Mouse (Mus musculus): ENCODE data around the gene Heatr5a.

Heatr5a gene

DNA sequence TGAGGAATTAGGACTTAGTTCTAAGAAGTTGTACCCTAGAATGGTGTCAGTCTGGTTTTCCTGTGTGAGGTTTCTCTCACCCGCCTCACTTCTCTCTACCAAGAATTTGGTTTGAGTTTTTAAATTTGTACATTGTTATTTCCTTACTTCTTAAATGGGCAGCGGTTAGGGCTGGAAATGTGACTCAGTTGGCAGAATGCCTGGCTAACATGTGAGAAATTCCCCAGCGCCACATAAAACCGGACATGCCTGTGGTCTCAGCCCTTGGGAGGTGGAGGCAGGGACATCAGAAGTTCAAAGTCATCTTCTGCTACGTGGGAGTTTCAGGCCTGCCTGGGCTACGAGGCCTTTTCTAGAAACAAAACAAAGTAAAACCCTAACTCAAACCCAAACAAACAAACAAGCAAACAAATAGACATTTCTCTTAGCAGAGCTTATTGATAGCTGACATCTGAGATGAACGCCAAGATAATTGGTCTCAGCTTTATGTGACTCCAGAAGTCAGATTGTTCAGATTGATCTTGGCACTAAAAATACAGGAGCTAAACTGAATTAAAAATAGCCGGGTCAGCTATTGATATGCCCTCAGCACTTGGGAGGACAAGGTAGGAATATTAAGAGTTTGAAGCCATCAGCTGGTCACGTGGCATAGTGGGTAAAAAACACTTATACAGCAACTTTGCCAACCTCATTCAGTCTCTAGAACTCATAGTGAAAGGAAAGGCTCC lies 123.0 kb downstream of the Heatr5a start:
- no peak for DNase-seq (ENCODE audit: low spot score in 2 of 2)

DNA sequence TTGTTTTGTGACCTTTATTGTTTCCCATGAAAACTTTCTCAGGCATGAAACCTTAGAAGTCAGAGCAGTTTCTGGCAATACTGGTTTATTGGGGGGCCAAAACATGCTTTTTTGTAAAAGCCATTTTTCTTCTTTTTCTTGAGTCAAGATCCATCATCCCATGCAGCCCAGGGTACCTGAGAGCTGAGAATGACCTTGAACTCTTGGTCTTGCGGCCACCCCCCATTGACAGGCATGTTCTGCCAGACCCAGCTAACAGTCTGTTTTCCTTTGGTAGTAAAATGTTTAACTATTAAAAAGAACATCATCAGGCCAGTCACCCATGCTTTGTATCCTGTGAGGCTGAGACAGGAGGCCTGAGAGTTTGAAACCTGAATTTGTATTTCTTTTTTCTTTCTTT lies 125.9 kb downstream of the Heatr5a start:
- DNase-seq (ENCODE audit: low spot score in 2 of 2): no peak

DNA sequence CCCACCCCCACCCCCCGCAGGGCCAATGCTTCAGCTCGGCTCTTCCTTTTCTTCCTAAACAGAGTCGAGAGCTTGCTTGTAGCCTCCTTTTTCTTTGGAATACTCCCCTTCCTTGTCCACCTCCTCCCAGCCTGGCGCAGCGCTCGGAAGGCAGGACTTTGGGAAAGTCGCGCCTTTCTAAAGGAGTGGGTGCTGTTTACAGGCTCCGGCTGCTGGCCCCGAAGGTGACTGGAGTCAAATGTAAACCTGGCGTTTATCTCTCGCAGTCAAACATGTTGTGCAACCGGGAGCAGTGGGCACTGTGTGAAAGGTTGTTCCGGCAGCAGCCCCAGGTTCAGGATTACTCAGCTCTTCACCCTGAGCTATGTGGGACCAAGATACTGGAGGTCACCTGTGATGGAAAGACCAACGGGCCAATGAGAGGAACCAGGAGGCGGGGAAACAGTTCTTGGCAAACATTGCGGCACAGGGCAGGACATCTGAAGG lies 126.3 kb downstream of the Heatr5a start:
- DNase-seq (ENCODE audit: low spot score in 2 of 2): peak; percentile 92 to 95

DNA sequence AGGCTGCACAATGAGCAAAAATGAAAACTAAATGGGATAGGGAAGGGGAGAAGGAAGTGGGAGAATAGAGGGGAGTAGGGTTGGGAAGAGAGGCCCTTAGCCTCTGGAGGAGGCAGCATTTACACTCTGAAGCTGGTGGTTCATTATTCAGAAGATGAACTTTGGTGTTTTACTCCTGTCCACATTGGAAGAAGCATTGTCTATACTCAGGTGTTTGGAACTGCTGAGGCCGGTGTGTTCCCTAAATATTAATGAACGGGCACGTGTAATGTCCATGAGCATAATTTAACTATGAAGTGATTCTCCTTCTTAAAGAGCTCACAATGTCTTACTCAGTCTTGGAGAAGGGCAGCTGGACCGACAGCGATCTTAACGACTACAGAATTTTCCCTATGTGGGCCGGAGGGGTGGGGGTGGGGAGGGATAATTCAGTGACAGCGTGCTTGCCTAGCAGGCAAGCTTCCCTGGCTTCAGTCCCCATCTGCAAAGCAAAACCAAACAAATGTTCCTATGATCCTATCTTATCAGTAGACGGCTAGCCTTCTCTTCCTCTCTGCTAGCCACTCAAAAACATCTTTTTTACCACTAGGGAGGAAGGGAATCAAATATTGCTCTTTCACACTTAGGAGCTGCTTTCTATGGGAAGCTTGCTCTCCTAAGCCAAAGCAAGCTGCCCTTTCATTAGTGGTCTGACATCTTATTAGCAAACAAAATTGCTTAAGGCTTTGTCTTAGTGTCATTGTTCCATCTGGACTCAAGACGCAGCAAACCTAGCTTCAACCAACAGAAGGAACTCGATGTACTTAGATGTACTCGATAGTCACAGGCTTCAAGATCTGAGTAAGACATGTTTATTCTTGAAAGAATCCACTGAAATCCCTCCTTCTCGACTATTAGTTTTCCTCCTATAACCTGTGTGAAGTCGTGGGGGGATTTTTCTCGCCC lies 127.3 kb downstream of the Heatr5a start:
- DNase-seq (ENCODE audit: low spot score in 2 of 2): no peak

DNA sequence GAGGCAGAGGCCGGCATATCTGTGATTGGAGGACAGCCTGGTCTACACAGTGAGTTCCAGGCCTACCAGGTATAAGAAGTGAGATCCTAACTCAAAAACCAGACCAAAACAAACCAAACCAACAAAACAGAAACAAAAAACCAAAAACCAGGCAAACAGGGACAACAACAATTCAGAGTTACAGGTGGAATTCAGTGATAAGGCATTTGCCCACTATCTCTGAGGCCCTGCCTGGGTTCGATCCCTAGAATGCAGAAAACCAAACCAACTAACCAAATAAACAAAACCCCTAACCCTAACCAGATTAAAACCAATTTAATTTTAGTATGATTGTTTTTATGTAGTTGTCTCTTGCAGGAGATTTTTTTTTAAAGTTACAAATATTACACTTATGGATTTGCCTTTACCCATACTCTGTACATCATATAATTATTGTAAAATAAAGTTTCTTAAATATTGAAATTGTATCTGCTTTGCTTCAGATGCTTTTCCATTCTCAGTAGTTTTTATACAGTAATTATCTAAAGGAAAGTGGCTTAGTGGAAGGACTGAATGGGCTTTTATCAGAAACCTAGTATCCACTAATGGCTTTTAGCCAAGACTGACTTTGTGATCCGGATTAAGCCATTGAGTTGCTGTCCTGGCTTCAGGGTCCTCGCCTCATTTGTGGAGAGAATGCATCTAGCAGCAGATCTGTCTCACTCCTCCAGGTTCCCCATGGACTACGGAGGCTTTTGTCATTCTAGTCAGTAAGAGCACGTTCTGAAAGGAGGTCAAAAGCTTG lies 128.8 kb downstream of the Heatr5a start:
- DNase-seq (ENCODE audit: low spot score in 2 of 2): no peak

DNA sequence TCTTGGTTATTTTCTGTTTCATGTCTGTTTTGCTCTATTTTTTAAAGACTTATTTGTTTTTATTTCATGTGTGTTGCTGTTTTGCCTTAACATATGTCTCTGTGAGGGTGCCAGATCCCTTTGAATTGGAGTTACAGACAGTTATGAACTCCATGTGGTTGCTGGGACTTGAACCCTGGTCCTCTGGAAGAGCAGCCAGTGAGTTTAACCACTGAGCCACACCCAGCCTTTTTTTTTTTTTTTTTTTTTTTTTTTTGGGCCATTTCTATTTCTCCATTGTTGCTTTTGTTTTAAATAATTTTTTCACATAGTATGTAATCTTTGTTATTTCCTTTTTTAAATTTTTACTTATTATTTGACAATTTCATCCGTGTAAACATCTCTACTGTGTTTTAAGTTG lies 131.3 kb downstream of the Heatr5a start:
- DNase-seq (ENCODE audit: low spot score in 2 of 2): no peak

DNA sequence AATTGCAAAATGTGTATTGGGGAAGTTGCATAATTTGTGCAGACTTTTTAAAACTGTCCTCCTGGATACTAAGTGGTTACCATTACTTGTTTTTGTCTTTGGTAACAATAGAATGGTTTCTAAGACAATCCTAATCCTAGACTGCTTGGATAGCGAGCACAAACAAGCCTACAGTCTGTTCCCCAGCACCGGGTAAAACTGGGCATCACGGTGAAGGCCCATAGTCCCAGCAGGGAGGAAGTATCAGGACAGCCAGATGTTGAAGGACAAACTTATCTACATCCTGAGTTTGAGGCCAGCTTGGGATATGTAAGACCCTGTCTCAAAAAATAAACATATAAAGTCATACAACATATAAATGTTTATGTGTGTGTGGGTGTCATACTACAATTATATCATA lies 135.9 kb downstream of the Heatr5a start:
- no peak for DNase-seq (ENCODE audit: low spot score in 2 of 2)

DNA sequence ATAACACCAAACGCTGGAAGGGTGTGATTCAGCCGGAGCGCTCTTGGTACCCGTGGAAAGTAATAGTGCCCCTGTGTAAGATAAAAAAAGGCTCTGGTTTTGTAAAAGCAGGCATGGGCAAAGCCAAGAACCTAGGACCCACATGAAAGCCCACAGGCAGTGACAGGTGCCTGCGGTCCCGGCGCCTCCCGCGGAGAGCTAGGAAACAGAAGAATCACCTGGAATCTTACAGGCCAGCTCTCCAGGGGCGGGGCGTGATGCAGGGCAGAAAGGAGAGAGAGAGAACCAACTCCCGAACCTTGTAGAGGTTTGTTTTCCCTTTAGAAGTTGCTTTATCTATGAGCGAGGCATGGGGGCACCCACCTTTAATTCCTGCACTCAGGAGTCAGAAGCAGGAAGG lies 139.2 kb downstream of the Heatr5a start:
- DNase-seq (ENCODE audit: low spot score in 2 of 2): no peak

DNA sequence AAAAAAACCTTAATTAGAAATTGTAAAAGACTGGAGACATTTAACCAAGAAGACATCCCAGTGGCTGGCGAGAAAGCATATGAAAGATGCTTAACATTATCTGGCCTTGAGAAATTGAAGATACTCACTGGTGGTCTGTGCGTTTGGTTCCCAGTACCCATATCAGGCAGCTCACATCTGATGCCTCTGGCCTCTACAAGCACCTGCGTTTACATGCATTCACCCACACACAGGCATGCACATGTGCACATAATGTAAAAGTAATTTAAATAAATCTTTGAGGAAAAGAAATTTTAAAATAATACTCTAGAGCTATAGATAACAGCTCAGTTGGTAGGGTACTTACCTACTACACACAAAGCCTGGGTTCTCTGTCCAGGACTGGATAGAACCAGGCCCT lies 139.8 kb downstream of the Heatr5a start:
- DNase-seq (ENCODE audit: low spot score in 2 of 2): no peak

DNA sequence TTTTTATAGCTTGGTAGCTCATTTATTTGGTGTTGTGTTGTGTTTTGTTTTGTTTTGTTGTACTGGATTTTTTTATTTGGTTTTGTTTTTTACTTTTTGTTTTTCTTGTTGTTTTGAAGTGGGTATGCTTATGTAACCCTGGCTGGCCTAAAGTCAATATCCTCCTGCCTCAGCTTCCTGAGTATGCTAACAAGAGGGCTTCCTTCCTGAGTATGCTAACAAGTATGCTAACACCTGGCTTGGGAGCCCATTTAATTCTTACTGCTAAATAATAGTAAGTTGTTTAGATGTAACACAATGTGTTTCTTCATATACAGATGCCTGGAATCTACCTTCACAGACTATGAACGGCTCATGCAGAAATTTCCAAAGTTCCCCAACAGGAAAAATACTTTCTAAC lies 140.4 kb downstream of the Heatr5a start:
- DNase-seq (ENCODE audit: low spot score in 2 of 2): no peak

DNA sequence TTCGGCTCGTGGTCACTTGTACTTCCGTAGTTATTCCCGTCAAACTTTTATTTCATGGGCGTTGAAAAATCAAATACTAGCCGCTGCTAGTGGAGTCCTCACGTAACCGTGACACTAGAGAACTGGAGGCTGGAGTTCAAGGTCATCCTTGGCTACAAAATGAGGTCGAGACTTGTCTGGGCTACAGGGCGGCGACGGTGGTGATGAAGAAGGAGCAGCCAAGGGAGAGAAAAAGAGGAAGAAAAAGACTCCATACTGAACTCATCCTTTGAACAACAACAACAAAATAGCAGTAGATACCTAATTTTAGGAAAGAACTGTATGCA lies 141.1 kb downstream of the Heatr5a start:
- peak in 1 of 2 experiments; percentile 58 for DNase-seq (ENCODE audit: low spot score in 2 of 2)

DNA sequence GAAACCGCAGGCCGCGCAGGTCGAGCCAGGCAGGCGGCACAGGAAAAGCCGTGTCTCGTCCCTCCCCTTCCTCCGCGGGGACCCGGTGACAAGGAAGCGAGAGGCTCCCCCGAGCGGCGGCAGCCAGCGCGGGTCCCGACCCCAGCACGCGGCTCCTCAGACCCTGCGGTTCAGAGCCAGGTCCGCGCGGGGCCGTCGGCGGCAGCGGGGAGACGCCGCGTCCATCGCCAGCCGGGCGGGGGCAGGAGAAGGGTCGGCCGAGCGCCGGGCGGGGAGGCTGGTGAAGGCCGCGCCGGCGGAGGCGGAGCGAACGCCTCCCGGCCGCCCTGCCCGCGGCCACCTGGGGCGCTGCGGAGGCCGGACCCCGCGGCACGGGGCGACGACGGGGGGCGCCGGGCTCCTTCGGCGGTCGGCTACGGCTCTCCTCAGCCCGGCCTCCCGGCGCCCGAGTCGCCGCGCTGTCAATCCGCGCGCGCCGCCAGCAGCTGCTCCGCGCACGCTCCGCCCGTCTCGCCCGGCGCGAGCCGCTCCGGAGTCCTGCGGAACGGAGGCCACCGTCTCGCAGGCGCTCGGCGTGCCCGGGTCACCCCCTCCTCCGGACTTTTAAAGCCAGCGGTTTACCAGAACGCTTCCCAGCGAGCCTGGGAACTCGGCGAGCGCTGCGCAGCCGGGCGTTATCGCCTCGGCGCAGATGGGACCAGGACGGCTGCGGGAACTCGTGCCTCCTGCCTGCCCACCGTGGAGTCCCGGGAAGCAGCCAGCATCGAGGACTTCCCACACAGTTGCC lies 141.6 kb downstream of the Heatr5a start, which contains the start of gene Hectd1:
Gene Hectd1, minus strand, starts transcription at position 247 of the 787 bp plus-strand sequence.
- peak; percentile 77 to 83 for DNase-seq (ENCODE audit: low spot score in 2 of 2)

DNA sequence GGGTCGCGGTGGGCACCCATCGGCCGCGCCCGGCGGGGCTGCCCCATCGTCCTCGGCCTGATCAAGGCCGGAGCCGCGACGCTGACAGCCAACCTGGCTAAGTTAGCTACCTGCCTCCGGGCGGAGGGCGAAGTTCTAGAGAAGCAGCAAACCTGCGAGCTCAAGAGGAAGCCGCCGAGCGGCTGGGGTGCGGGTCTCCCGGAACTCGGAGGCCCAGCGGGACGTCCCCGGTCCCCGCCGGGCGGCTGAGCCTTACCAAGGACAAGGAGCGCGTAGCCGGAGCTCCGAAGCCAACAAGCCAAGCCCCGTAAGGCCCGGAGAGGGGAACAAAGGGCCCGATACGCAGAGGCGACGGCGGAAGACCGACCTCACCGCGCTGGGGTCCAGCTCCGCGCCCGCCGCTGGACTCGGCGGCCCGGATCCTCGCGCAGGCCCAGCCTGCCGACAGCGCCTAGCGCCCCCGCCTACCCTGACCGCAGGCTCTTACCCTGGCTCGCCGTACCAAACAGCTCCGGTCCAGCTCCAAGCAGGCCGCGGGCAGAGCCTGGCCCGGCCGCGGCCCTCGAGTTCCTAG lies 142.3 kb downstream of the Heatr5a start:
- DNase-seq (ENCODE audit: low spot score in 2 of 2): peak in 1 of 2 experiments; percentile 9

DNA sequence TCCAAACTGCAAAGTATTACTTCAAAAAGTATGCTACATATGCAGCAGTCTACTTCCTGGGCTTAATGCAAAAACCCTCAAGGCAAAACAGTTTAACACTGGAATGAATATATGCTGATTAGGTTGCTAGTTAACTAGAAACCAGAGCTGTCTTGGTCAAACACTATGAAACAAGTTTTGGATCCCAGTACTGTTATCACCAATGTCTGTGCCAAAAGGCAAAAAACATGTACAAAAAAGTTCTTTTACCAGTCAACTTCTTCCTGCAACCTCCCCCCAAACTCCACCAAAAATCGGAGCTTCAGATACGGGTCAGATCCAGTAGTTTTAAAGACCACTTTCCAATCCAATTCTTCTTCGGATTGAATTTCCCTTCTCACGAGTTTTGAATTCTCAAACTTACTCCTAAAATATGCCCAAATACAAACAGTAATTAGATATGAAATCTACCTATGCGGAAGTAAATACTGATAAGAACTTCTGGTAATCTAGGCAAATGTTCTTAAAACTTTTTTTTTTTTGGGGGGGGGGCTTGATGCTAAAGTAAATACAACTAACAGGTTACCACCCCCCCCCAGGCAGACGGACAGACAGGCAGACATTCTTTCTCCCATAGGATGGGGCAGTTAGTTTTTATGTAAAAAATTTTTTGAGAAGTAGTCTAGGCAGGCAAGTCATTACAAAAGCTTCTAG lies 143.0 kb downstream of the Heatr5a start:
- DNase-seq (ENCODE audit: low spot score in 2 of 2): no peak

Data from right cerebral cortex, adult 2 months (tissue).